Mouse (Mus musculus) hindbrain, embryonic 12.5 days (tissue): ENCODE measurements at regions not wholly inside any gene's neighbourhood (a gene's known extent, or its start where the extent isn't known, plus 50 kb on each side); places are given as distances from the start of the nearest gene placed in this dataset. TPM values are rescaled to one million over a fixed set of nuclear protein-coding genes. Genes with fewer than 3 reads are reported as not detected.

Source experiments
- microRNA-seq: library from miRNA; unstranded; fragments of <30 nt; microRNA quantifications from one replicate; pipeline ENCODE4, GENCODE M21; 2017

Small RNA genes in the stretch of these regions (microRNA-seq; reads per million reads assigned to microRNA genes)
- not detected for gene Gm22132
